Mouse (Mus musculus) liver, adult 2 months (tissue): ENCODE data around the gene Atp6v1g2. TPM values are rescaled to one million over a fixed set of nuclear protein-coding genes. Genes with fewer than 3 reads are reported as not detected.

ENCODE experiments used
- DNase-seq: peaks from one replicate; pipeline ENCODE4 v3.0.0-alpha.2; 2011; ENCODE audit warnings: low read depth, low spot score; ENCODE audit errors: extremely low read depth
- H3K27ac ChIP-seq: fragments of 200-500 bp; replicated peaks from 2 replicates; pipeline ENCODE4 v1.5.1; 2012; ENCODE audit warnings: low read depth, mild to moderate bottlenecking, control low read depth, inconsistent platforms, low read length; ENCODE audit not compliant: insufficient read depth
- H3K27me3 ChIP-seq: fragments of 200-500 bp; 2 replicates; pipeline ENCODE4 v1.6.1; 2012; ENCODE audit warnings: mild to moderate bottlenecking, moderate library complexity, low read length, inconsistent platforms; ENCODE audit not compliant: control insufficient read depth, insufficient read depth
- H3K36me3 ChIP-seq: fragments of 200-500 bp; 2 replicates; pipeline ENCODE4 v1.6.1; 2012; ENCODE audit warnings: low read length, inconsistent platforms; ENCODE audit not compliant: control insufficient read depth, insufficient read depth
- H3K4me1 ChIP-seq: fragments of 200-500 bp; 2 replicates; pipeline ENCODE4 v1.6.1; 2011; ENCODE audit warnings: low read length; ENCODE audit not compliant: control insufficient read depth, insufficient read depth
- H3K4me3 ChIP-seq: fragments of 200-500 bp; 2 replicates; pipeline ENCODE4 v1.5.1; 2011; ENCODE audit warnings: low read depth, mild to moderate bottlenecking, control low read depth, low read length, moderate library complexity; ENCODE audit not compliant: insufficient read depth
- H3K79me2 ChIP-seq: fragments of 200-500 bp; 2 replicates; pipeline ENCODE4 v1.6.1; 2012; ENCODE audit warnings: inconsistent platforms, mild to moderate bottlenecking, low read length, moderate library complexity; ENCODE audit not compliant: control insufficient read depth, insufficient read depth
- H3K9ac ChIP-seq: fragments of 200-500 bp; 2 replicates; pipeline ENCODE4 v1.6.1; 2012; ENCODE audit warnings: low read depth, mild to moderate bottlenecking, control low read depth, inconsistent platforms, low read length
- CTCF ChIP-seq: fragments of 200-500 bp; IDR thresholded peaks from 2 replicates; pipeline ENCODE4 v1.5.1; 2011; ENCODE audit warnings: low read depth, low read length, control low read depth
- POLR2A ChIP-seq: fragments of 200-500 bp; IDR thresholded peaks from 2 replicates; pipeline ENCODE4 v1.6.1; 2011; ENCODE audit warnings: low read length, control low read depth; ENCODE audit not compliant: insufficient read depth; ENCODE audit errors: extremely low read depth
- whole genome bisulfite sequencing: fragments of 180-500 bp; shearing (Covaris S2); methylation state at CpG from one replicate; pipeline ENCODE4 v1.1.7; 2018; 5-methylcytosine and 5-hydroxymethylcytosine counted together
- polyA plus RNA-seq: library from polyadenylated mRNA; depleted of rRNA; stranded (reverse); fragments of >200 nt; gene quantifications from 2 replicates; pipeline ENCODE4 v1.2.3, GENCODE M21; 2012; rRNA removed
- total RNA-seq: library from RNA; depleted of rRNA; stranded (reverse); fragments of >200 nt; gene quantifications from 2 replicates; pipeline ENCODE4 v1.2.3, GENCODE M21; 2014; rRNA removed

Atp6v1g2 gene
- total and polyA plus RNA-seq, 2 experiments: 0.28 to 1.6 TPM

DNA sequence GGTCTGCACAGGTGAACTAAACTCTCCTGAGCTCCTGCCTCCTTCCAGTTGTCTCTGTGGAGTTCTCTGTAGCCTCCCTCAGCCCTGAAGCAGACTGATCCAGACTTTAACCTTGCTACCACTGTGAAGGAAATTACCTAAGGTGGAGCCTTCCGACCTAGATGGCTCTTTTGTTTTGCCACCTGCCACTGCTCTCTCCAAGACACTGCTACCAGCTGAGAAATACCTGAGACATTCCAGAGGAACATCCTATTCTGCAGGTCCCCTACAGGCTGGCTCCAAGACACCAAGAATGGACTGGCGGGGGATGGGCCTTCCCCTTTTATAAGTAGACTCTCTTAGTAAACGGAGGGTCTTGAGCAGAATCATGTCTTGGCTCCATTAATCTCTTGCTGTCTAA, 46.8 kb downstream of the Atp6v1g2 start:
- DNase-seq: no peak
- no peak for TF ChIP-seq POLR2A
- no peak for TF ChIP-seq CTCF
- Histone ChIP-seq H3K36me3 (no peaks in the 10 kb centered on the region), H3K9ac (no peak overlapping the region), H3K4me3 (no peak overlapping the region), H3K79me2 (no peaks in the 10 kb centered on the region), H3K27ac (no peak overlapping the region), H3K4me1 (no peaks in the 10 kb centered on the region), H3K27me3 (peaks cover 7% of the 10 kb centered on the region; the same call in 1 of the 2 replicates)
- 86% methylated on average over 3 of the region's 3 CpGs for WGBS

DNA sequence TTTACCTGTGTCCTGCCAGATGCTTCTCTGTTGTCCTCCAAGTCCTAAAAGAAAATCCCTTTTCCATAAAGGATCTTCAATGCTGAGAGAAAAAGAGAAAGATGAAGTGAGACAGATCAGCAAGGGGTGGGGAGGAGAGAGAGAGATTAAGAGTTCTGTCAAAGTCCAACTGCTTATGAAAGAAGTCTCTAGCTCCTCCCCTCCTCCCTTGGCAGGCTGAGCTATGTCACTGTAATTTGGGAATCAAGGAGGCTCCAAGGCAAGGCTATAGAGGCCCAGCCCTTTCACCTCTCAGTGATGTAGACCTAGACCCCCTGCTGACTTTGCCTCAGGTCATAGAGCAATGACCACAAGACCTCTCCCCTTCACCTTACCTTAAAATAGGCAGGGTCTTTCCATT, 52.0 kb downstream of the Atp6v1g2 start:
- H3K4me3 ChIP-seq: no peak overlapping the region
- no peaks in the 10 kb centered on the region for H3K4me1 ChIP-seq
- H3K36me3 ChIP-seq: no peaks in the 10 kb centered on the region
- H3K27ac ChIP-seq: no peak overlapping the region
- no peaks in the 10 kb centered on the region for H3K27me3 ChIP-seq
- no peak for DNase-seq
- TF ChIP-seq CTCF (no peak), POLR2A (no peak)
- no peak overlapping the region for H3K9ac ChIP-seq
- H3K79me2 ChIP-seq: no peaks in the 10 kb centered on the region

Other genes starting within 250 kb of the Atp6v1g2 start
Only the 30 nearest of the 35 such genes appear.
- 1.0 and 2.0 TPM in 2 replicates for gene Msh5, start 186.9 kb upstream of the Atp6v1g2 start, total RNA-seq
- gene Msh5, start 186.9 kb upstream of the Atp6v1g2 start, polyA plus RNA-seq: 1.1 and 3.9 TPM in 2 replicates
- gene Clic1, start 183.7 kb upstream of the Atp6v1g2 start, total RNA-seq: 15.9 and 20.3 TPM in 2 replicates
- gene Clic1, start 183.7 kb upstream of the Atp6v1g2 start, polyA plus RNA-seq: 12.2 and 16.8 TPM in 2 replicates
- 3.0 and 3.6 TPM in 2 replicates for gene Ddah2, start 174.6 kb upstream of the Atp6v1g2 start, total RNA-seq
- 3.8 and 3.9 TPM in 2 replicates for gene Ddah2, start 174.6 kb upstream of the Atp6v1g2 start, polyA plus RNA-seq
- gene Ly6g6c, start 168.3 kb upstream of the Atp6v1g2 start, total RNA-seq: not detected in 2 replicates
- gene Ly6g6c, start 168.3 kb upstream of the Atp6v1g2 start, polyA plus RNA-seq: not detected in 2 replicates
- gene Mpig6b, start 167.5 kb upstream of the Atp6v1g2 start, total RNA-seq: 0.18 TPM in 1 of 2 replicates, not detected in the other
- 0.06 TPM in 1 of 2 replicates, not detected in the other for gene Mpig6b, start 167.5 kb upstream of the Atp6v1g2 start, polyA plus RNA-seq
- 0.37 TPM in 1 of 2 replicates, not detected in the other for gene Ly6g6e, start 156.8 kb upstream of the Atp6v1g2 start, total RNA-seq
- gene Ly6g6e, start 156.8 kb upstream of the Atp6v1g2 start, polyA plus RNA-seq: 0.33 and 0.35 TPM in 2 replicates
- gene Ly6g6d, start 155.6 kb upstream of the Atp6v1g2 start, total RNA-seq: 0.47 TPM in 1 of 2 replicates, not detected in the other
- 0.24 and 0.67 TPM in 2 replicates for gene Ly6g6d, start 155.6 kb upstream of the Atp6v1g2 start, polyA plus RNA-seq
- not detected in 2 replicates for gene Ly6g6f, start 148.1 kb upstream of the Atp6v1g2 start, total RNA-seq
- gene Ly6g6f, start 148.1 kb upstream of the Atp6v1g2 start, polyA plus RNA-seq: 0.07 TPM in 2 replicates
- gene Abhd16a, start 144.4 kb upstream of the Atp6v1g2 start, total RNA-seq: 62.2 and 63.3 TPM in 2 replicates
- gene Abhd16a, start 144.4 kb upstream of the Atp6v1g2 start, polyA plus RNA-seq: 78.4 and 83.0 TPM in 2 replicates
- not detected in 2 replicates for gene Ly6g5c, start 125.4 kb upstream of the Atp6v1g2 start, total RNA-seq
- not detected in 2 replicates for gene Ly6g5c, start 125.4 kb upstream of the Atp6v1g2 start, polyA plus RNA-seq
- 0.40 and 0.46 TPM in 2 replicates for gene Ly6g5b, start 118.2 kb upstream of the Atp6v1g2 start, total RNA-seq
- gene Ly6g5b, start 118.2 kb upstream of the Atp6v1g2 start, polyA plus RNA-seq: 0.26 and 0.62 TPM in 2 replicates
- 9.6 and 9.8 TPM in 2 replicates for gene Gpank1, start 112.2 kb upstream of the Atp6v1g2 start, total RNA-seq
- gene Gpank1, start 112.2 kb upstream of the Atp6v1g2 start, polyA plus RNA-seq: 10.5 and 11.4 TPM in 2 replicates
- 60.9 and 111 TPM in 2 replicates for gene Csnk2b, start 111.6 kb upstream of the Atp6v1g2 start, total RNA-seq
- 215 and 228 TPM in 2 replicates for gene Csnk2b, start 111.6 kb upstream of the Atp6v1g2 start, polyA plus RNA-seq
- gene D17H6S53E, start 107.3 kb upstream of the Atp6v1g2 start, total RNA-seq: 9.8 and 11.4 TPM in 2 replicates
- gene D17H6S53E, start 107.3 kb upstream of the Atp6v1g2 start, polyA plus RNA-seq: 12.4 and 18.3 TPM in 2 replicates
- 432 and 465 TPM in 2 replicates for gene Apom, start 101.6 kb upstream of the Atp6v1g2 start, total RNA-seq
- 510 and 575 TPM in 2 replicates for gene Apom, start 101.6 kb upstream of the Atp6v1g2 start, polyA plus RNA-seq
- gene Bag6, start 98.5 kb upstream of the Atp6v1g2 start, total RNA-seq: 28.1 and 40.9 TPM in 2 replicates
- gene Bag6, start 98.5 kb upstream of the Atp6v1g2 start, polyA plus RNA-seq: 88.4 and 119 TPM in 2 replicates
- 12.4 and 23.2 TPM in 2 replicates for gene Prrc2a, start 68.8 kb upstream of the Atp6v1g2 start, total RNA-seq
- gene Prrc2a, start 68.8 kb upstream of the Atp6v1g2 start, polyA plus RNA-seq: 103 and 144 TPM in 2 replicates
- gene Aif1, start 57.6 kb upstream of the Atp6v1g2 start, total RNA-seq: 8.6 and 13.3 TPM in 2 replicates
- gene Aif1, start 57.6 kb upstream of the Atp6v1g2 start, polyA plus RNA-seq: 1.6 and 2.5 TPM in 2 replicates
- 10.2 and 13.0 TPM in 2 replicates for gene Lst1, start 45.2 kb upstream of the Atp6v1g2 start, total RNA-seq
- gene Lst1, start 45.2 kb upstream of the Atp6v1g2 start, polyA plus RNA-seq: 5.9 and 11.8 TPM in 2 replicates
- gene Ltb, start 39.2 kb upstream of the Atp6v1g2 start, total RNA-seq: 1.8 and 3.0 TPM in 2 replicates
- gene Ltb, start 39.2 kb upstream of the Atp6v1g2 start, polyA plus RNA-seq: 2.6 and 4.7 TPM in 2 replicates
- gene Tnf, start 31.7 kb upstream of the Atp6v1g2 start, total RNA-seq: 0.13 TPM in 1 of 2 replicates, not detected in the other
- 0.15 and 0.29 TPM in 2 replicates for gene Tnf, start 31.7 kb upstream of the Atp6v1g2 start, polyA plus RNA-seq
- gene Lta, start 28.3 kb upstream of the Atp6v1g2 start, total RNA-seq: 0.27 TPM in 1 of 2 replicates, not detected in the other
- gene Lta, start 28.3 kb upstream of the Atp6v1g2 start, polyA plus RNA-seq: 0.06 TPM in 1 of 2 replicates, not detected in the other
- gene Gm16181, start 12.8 kb upstream of the Atp6v1g2 start, total RNA-seq: 0.37 TPM in 1 of 2 replicates, not detected in the other
- gene Gm16181, start 12.8 kb upstream of the Atp6v1g2 start, polyA plus RNA-seq: not detected in 2 replicates
- 7.5 and 7.6 TPM in 2 replicates for gene Nfkbil1, start 2.1 kb downstream of the Atp6v1g2 start, total RNA-seq
- gene Nfkbil1, start 2.1 kb downstream of the Atp6v1g2 start, polyA plus RNA-seq: 7.5 and 8.6 TPM in 2 replicates
- 37.0 and 43.6 TPM in 2 replicates for gene Ddx39b, start 8.1 kb downstream of the Atp6v1g2 start, total RNA-seq
- 64.9 and 103 TPM in 2 replicates for gene Ddx39b, start 8.1 kb downstream of the Atp6v1g2 start, polyA plus RNA-seq
- gene H2-D1, start 29.1 kb downstream of the Atp6v1g2 start, total RNA-seq: 444 and 506 TPM in 2 replicates
- gene H2-D1, start 29.1 kb downstream of the Atp6v1g2 start, polyA plus RNA-seq: 487 and 676 TPM in 2 replicates
- gene H2-Q1, start 86.7 kb downstream of the Atp6v1g2 start, total RNA-seq: 9.1 and 11.1 TPM in 2 replicates
- gene H2-Q1, start 86.7 kb downstream of the Atp6v1g2 start, polyA plus RNA-seq: 4.4 and 5.5 TPM in 2 replicates
- gene H2-Q2, start 108.6 kb downstream of the Atp6v1g2 start, total RNA-seq: 0.81 and 1.2 TPM in 2 replicates
- 0.37 and 0.75 TPM in 2 replicates for gene H2-Q2, start 108.6 kb downstream of the Atp6v1g2 start, polyA plus RNA-seq
- 31.5 and 32.7 TPM in 2 replicates for gene H2-Q4, start 146.0 kb downstream of the Atp6v1g2 start, total RNA-seq
- 36.2 and 61.8 TPM in 2 replicates for gene H2-Q4, start 146.0 kb downstream of the Atp6v1g2 start, polyA plus RNA-seq
- gene H2-Q6, start 191.2 kb downstream of the Atp6v1g2 start, total RNA-seq: 11.4 and 13.2 TPM in 2 replicates
- gene H2-Q6, start 191.2 kb downstream of the Atp6v1g2 start, polyA plus RNA-seq: 18.2 and 40.0 TPM in 2 replicates